Mouse (Mus musculus): ENCODE data around the gene Prkcq. TPM values are rescaled to one million over a fixed set of nuclear protein-coding genes. Genes with fewer than 3 reads are reported as not detected.

The Prkcq gene
- polyA plus RNA-seq, 1 experiment from 2014 or later, result 2.9 TPM

DNA sequence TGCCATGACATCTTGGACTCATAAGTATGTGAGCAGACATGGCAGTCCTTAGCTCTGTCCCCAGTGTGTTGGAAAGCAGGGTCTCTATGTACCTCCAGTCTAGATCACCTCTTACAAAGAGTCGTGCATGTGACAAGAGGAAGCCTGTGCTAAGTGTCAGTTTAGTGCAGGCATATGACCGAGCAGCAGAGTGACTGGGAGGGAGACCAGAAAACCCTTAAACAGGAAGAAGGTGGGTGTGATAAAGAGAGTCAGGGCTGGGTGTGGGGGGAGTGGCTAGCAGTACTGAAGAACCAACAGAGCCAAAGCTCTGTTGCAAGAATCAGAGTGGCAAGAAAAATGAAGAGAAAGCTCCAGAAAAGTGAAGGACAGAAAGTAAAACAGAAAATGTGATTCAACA is 15.3 kb downstream of the Prkcq start:
- no peaks in the 10 kb centered on the region for H3K27me3 ChIP-seq
- no peaks in the 10 kb centered on the region for H3K4me1 ChIP-seq (replicated peaks)
- no peak overlapping the region for H3K4me2 ChIP-seq
- no peak overlapping the region for H3K4me3 ChIP-seq (replicated peaks)
- H3K9me3 ChIP-seq (replicated peaks), result no peaks in the 10 kb centered on the region
- no peaks in the 10 kb centered on the region for H3K36me3 ChIP-seq (replicated peaks)
- H3K9ac ChIP-seq, result no peak overlapping the region
- peak; percentile 25; the same call in 1 of the 2 replicates for ATAC-seq (ENCODE audit: insufficient read depth)
- WGBS (ENCODE audit: insufficient replicate concordance), result 10% methylated on average over 2 of the region's 2 CpGs
- H3K27ac ChIP-seq (replicated peaks), result no peak overlapping the region

DNA sequence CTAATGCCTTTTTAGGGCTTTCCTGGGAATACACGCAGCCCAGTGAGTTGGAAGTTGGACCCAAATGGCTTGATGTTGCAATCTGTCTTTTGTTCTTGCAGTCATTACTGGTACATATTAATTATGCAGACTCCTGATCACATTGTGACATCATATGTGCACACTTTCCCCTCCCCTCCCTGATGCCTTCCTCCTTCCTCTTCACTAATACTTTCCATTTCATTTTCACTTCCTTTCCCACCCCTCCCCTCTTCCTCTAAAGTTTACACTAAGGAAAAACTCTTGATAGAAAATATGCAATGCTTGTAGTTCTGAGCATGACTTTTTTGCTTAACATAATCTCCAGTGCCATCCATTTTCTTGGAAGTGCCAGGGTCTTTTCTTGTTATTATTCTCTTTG is 16.4 kb downstream of the Prkcq start:
- Histone ChIP-seq H3K4me1 (replicated peaks) (0 out of 2 replicates have a peak, but pooled peaks cover 4% of the 10 kb centered on the region), H3K9ac (no peak overlapping the region), H3K36me3 (replicated peaks) (no peaks in the 10 kb centered on the region), H3K9me3 (replicated peaks) (no peaks in the 10 kb centered on the region), H3K4me3 (replicated peaks) (no peak overlapping the region), H3K27ac (replicated peaks) (no peak overlapping the region), H3K27me3 (no peaks in the 10 kb centered on the region), H3K4me2 (no peak overlapping the region)
- ATAC-seq (ENCODE audit: insufficient read depth), result no peak
- WGBS (ENCODE audit: insufficient replicate concordance), result 63% methylated on average over 1 of the region's 1 CpGs

DNA sequence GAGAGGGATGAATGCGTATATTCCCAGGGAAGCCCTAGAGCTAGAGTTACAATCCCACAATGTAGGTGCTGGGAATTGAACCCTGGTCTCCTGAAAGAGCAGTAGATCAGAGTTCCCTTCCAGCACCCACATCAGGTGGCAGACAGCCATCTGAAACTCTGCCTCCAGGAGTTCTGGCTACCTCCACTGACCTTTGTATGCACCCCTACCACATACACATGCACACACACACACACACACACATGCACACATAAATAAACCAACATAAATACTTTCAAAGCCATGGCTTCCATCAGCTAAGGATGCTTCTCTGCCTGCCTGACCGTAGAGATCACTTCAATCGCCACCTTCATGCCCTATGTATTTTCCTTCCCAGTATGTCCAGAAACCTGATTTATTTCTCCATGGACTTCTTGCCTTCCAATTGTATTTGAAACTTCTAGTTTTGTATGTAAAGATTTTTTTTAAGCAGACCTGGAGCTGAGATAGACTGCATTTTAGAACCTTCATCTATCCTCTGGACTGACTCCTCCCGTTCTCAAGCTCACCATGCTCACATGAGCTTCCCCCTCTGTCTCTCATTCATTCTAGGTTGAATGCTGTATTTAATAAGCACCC is 17.4 kb downstream of the Prkcq start:
- Histone ChIP-seq H3K27me3 (no peaks in the 10 kb centered on the region), H3K36me3 (replicated peaks) (no peaks in the 10 kb centered on the region), H3K9me3 (replicated peaks) (no peaks in the 10 kb centered on the region), H3K4me2 (no peak overlapping the region), H3K4me3 (replicated peaks) (no peak overlapping the region), H3K27ac (replicated peaks) (no peak overlapping the region), H3K9ac (no peak overlapping the region), H3K4me1 (replicated peaks) (0 out of 2 replicates have a peak, but pooled peaks cover 4% of the 10 kb centered on the region)
- whole genome bisulfite sequencing (ENCODE audit: insufficient replicate concordance), result 82% methylated on average over 4 of the region's 4 CpGs
- ATAC-seq (ENCODE audit: insufficient read depth), result no peak

DNA sequence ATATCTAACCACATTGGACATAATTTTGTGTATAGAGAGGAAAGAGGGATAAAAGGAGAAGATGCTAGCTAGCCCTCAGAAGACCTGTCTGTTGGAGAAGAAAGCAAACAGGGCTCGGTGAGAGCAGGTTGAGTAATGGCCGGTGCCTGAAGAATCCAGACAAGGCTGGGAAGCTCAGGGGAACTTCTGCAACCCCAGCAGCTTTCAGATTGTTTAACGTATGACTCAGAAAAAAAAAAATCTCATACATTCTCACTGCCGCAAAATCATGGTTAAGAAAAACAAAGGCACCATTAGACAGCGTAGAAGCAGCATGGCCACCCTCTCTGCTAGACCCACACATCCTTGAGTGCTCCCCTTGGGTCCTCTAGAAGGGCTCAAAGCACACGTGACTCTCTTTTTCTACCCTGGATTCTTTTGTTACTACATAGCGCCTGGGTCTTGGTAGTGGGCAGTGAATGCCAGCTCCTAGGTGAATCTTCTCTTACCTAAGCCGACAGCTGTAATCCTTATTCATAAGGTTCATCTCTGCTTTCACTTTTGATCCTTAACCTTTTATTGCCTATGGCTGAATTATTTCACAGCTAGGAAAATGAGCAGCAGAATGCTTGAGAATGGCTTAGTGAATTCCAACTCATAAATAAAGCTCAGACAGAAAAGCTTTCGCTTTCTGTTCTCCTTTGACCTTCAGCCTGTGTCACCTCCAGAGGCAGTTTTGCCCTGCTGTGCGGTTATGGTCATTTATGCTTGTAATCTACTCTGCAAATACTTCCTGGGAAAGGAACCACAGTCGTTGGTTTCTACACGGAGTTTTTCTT is 20.6 kb downstream of the Prkcq start:
- no peaks in the 10 kb centered on the region for H3K36me3 ChIP-seq (replicated peaks)
- H3K9me3 ChIP-seq (replicated peaks), result no peaks in the 10 kb centered on the region
- H3K4me1 ChIP-seq (replicated peaks), result 0 out of 2 replicates have a peak, but pooled peaks cover 4% of the 10 kb centered on the region
- H3K27me3 ChIP-seq, result no peaks in the 10 kb centered on the region
- H3K4me2 ChIP-seq, result peak overlapping the region; percentile 51
- ATAC-seq (ENCODE audit: insufficient read depth), result no peak
- no peak overlapping the region for H3K9ac ChIP-seq
- H3K27ac ChIP-seq (replicated peaks), result no peak overlapping the region; the same call in 1 of the 2 replicates
- peak overlapping the region; percentile 29 for H3K4me3 ChIP-seq (replicated peaks)
- 21% methylated on average over 12 of the region's 12 CpGs for WGBS (ENCODE audit: insufficient replicate concordance)

DNA sequence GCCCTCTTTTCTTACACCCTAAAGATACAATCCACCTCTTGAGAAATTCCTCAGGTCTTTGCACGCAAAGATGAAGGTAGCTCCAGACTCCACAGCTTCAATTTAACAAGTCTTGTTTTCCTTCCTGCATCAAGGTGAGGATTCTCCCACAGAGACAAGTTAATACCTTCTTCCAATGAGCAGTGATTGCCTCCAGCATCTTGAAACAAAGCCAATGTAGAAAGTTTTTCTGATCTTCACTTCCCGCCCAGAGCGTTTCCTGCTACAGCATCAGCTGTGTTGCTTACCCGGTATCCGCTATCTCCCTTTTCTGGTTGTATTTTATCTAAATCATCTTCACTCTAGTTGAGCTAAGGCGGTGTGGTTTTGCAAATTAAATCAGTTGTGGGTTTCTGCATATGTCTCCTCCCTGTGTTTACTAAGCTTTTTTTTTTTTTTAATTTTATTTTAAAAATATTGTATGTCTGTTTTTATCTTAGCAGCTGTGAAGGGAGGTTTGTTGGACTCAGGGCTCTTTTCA is 21.3 kb downstream of the Prkcq start:
- Histone ChIP-seq H3K27ac (replicated peaks) (no peak overlapping the region; the same call in 1 of the 2 replicates), H3K27me3 (no peaks in the 10 kb centered on the region), H3K9me3 (replicated peaks) (no peaks in the 10 kb centered on the region), H3K4me1 (replicated peaks) (0 out of 2 replicates have a peak, but pooled peaks cover 4% of the 10 kb centered on the region), H3K9ac (no peak overlapping the region), H3K36me3 (replicated peaks) (no peaks in the 10 kb centered on the region), H3K4me3 (replicated peaks) (peak overlapping the region; percentile 29), H3K4me2 (peak overlapping the region; percentile 51)
- ATAC-seq (ENCODE audit: insufficient read depth), result no peak
- WGBS (ENCODE audit: insufficient replicate concordance), result 19% methylated on average over 6 of the region's 6 CpGs

DNA sequence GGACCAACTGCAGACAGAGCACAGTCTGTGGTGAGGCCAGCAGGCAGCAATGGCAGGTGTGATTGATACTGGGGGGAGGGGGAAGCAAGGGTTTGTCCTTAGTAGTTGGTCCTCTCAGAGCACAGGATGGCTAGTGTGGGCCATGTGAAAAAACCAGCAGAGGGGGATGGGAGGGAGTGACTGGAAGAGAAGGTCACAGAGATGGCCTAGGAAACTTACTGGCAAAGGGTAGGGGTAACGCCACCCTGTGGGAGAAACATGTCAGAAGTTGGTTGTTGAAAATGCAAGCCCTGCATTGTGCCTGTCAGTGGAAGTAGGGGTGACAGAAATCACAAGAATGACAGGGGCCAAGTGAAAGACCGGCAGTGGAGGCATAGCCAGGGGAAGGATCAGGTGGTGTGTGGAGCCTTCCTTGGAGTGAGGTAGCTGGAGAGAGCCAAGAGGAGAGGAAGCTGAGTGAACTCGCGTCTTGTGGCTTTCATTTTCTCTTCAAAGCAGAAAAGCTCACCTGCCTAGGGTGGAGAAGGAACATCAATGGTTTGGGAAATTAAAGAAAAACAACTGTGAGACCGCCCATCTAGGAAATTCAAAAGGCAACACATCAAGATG is 22.9 kb downstream of the Prkcq start:
- no peaks in the 10 kb centered on the region for H3K9me3 ChIP-seq (replicated peaks)
- no peaks in the 10 kb centered on the region for H3K27me3 ChIP-seq
- no peak overlapping the region for H3K9ac ChIP-seq
- H3K4me2 ChIP-seq, result no peak overlapping the region
- no peaks in the 10 kb centered on the region for H3K36me3 ChIP-seq (replicated peaks)
- no peak overlapping the region for H3K4me3 ChIP-seq (replicated peaks)
- ATAC-seq (ENCODE audit: insufficient read depth), result no peak
- no peak overlapping the region for H3K27ac ChIP-seq (replicated peaks)
- 64% methylated on average over 5 of the region's 5 CpGs for WGBS (ENCODE audit: insufficient replicate concordance)
- 0 out of 2 replicates have a peak, but pooled peaks cover 4% of the 10 kb centered on the region for H3K4me1 ChIP-seq (replicated peaks)

DNA sequence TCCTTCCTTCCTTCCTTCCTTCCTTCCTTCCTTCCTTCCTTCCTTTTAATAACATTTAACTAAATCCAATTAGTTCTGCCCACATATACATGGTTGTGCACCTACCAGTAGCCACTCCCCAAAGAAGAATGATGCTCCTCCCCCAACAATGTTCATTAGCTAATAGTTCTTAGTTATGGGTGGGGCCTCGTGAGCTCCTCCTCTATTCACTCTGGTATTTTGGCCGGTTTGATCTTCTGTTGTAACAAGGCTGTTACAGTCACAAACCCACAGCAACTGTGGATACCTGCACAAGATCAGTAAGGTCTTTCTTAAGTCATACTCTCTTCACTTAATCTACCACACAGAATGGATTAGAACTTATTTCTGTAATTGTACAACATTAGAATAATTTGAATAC is 24.2 kb downstream of the Prkcq start:
- H3K4me1 ChIP-seq (replicated peaks), result 0 out of 2 replicates have a peak, but pooled peaks cover 4% of the 10 kb centered on the region
- H3K36me3 ChIP-seq (replicated peaks), result no peaks in the 10 kb centered on the region
- H3K4me3 ChIP-seq (replicated peaks), result no peak overlapping the region
- H3K9ac ChIP-seq, result no peak overlapping the region
- no peak overlapping the region for H3K27ac ChIP-seq (replicated peaks)
- no peaks in the 10 kb centered on the region for H3K27me3 ChIP-seq
- WGBS (ENCODE audit: insufficient replicate concordance), result 53% methylated on average over 2 of the region's 2 CpGs
- no peak for ATAC-seq (ENCODE audit: insufficient read depth)
- H3K4me2 ChIP-seq, result no peak overlapping the region
- no peaks in the 10 kb centered on the region for H3K9me3 ChIP-seq (replicated peaks)

DNA sequence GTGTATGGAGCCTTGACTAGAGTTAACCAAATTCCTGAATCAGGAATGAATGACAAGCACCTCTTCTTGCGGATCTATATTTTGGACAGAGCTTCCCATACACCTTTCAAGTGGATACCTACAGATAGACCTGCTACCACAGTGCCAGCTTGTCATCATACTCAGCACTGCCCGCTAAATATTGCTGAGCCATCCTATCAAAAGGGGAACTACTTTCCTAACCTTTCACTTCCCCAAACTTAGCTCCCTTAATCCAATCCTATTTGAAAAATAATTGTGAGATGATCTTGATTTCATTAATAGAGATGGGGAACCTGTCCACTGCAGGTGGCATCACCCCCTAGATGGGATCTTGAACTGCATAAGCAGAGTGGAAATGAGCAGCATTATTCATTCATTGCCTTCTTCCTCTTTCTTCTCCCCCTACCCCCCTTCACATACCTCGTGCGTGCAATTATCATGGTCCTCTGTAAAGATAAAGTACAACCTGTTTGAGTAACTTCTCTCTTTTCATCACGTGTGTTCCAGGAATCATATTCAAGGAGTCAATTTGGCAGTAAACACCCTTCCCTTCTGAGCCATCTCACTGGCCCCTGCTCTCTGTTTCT is 25.1 kb downstream of the Prkcq start:
- 16% methylated on average over 5 of the region's 5 CpGs for WGBS (ENCODE audit: insufficient replicate concordance)
- Histone ChIP-seq H3K4me3 (replicated peaks) (no peak overlapping the region), H3K27me3 (no peaks in the 10 kb centered on the region), H3K4me2 (no peak overlapping the region), H3K36me3 (replicated peaks) (no peaks in the 10 kb centered on the region), H3K9me3 (replicated peaks) (no peaks in the 10 kb centered on the region), H3K9ac (no peak overlapping the region), H3K27ac (replicated peaks) (no peak overlapping the region), H3K4me1 (replicated peaks) (0 out of 2 replicates have a peak, but pooled peaks cover 4% of the 10 kb centered on the region)
- no peak for ATAC-seq (ENCODE audit: insufficient read depth)

DNA sequence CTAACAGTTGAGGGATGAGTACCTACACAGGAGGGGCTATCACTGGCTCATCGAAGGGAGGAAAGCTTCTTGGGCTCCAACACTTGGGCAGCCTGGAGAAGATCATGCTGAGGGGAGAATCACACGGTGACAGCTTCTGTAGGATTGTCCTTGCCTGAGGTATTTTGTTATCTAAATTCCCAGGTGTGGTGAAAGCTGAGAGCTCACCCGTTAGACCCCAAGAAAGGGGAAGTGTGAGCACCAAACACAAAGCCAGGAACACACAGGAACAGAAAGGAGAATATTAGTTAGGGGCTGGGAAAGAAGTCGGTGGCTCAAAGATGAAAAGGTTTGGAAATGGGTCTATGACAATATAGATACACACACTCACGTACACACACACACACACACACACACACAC is 27.7 kb downstream of the Prkcq start:
- ATAC-seq (ENCODE audit: insufficient read depth), result no peak
- WGBS (ENCODE audit: insufficient replicate concordance), result 26% methylated on average over 5 of the region's 5 CpGs
- Histone ChIP-seq H3K4me2 (no peak overlapping the region), H3K4me3 (replicated peaks) (no peak overlapping the region), H3K36me3 (replicated peaks) (no peaks in the 10 kb centered on the region), H3K9me3 (replicated peaks) (no peaks in the 10 kb centered on the region), H3K4me1 (replicated peaks) (no peaks in the 10 kb centered on the region), H3K27ac (replicated peaks) (no peak overlapping the region), H3K27me3 (no peaks in the 10 kb centered on the region), H3K9ac (no peak overlapping the region)

DNA sequence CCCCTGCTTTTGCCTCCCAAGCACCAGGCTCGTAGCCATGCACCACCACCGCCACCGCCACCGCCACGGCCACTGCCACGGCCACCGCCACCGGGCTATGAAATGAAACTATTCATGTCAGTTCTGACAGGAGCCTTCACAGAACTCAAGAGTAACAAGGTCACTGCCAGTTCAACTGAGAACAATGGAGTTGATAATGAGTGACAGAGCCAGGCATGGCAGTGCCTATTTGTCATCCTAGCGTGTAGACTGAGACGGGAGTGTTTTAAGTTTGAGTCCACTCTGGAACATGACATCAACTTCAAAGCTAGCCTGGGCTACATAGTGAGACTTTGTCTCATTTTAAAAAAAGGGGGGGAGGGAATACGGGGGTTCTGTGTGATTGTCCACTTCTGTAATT is 30.9 kb downstream of the Prkcq start:
- Histone ChIP-seq H3K4me2 (no peak overlapping the region), H3K4me1 (replicated peaks) (no peaks in the 10 kb centered on the region), H3K9ac (no peak overlapping the region), H3K9me3 (replicated peaks) (no peaks in the 10 kb centered on the region), H3K36me3 (replicated peaks) (no peaks in the 10 kb centered on the region), H3K27me3 (no peaks in the 10 kb centered on the region), H3K27ac (replicated peaks) (no peak overlapping the region), H3K4me3 (replicated peaks) (no peak overlapping the region)
- ATAC-seq (ENCODE audit: insufficient read depth), result no peak
- 66% methylated on average over 11 of the region's 11 CpGs for whole genome bisulfite sequencing (ENCODE audit: insufficient replicate concordance)

DNA sequence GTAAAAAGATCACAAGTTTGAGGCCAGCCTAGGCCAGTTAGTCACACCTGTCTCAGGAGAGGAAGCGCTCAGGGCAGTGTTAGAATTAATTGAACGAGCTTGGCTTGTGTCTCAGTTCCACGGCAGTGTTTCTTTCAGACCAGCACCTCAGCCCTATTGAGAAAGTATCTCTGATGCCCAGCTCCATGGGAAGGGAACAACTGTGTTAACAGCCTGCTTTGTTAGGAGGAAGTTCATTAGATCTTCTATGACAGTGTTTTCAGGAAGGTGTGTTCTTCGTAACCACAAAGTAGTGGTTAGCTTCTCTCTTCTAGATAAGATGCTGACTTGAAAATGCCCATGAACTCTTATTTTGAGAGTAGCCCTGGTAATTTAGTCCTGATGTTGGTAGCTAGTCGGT is 31.4 kb downstream of the Prkcq start:
- Histone ChIP-seq H3K9me3 (replicated peaks) (no peaks in the 10 kb centered on the region), H3K36me3 (replicated peaks) (no peaks in the 10 kb centered on the region), H3K27me3 (no peaks in the 10 kb centered on the region), H3K4me3 (replicated peaks) (no peak overlapping the region), H3K27ac (replicated peaks) (no peak overlapping the region), H3K4me2 (no peak overlapping the region), H3K9ac (no peak overlapping the region), H3K4me1 (replicated peaks) (no peaks in the 10 kb centered on the region)
- no peak for ATAC-seq (ENCODE audit: insufficient read depth)
- 24% methylated on average over 5 of the region's 5 CpGs for WGBS (ENCODE audit: insufficient replicate concordance)
